Mouse (Mus musculus): ENCODE data around the gene Grip2.

- TF ChIP-seq CTCF (IDR thresholded peaks at IDR 0.05; ENCODE audit: extremely low read depth, insufficient read depth, low read length), result no peak
- no peak for TF ChIP-seq POLR2A (IDR thresholded peaks at IDR 0.05; ENCODE audit: extremely low read depth, insufficient read depth, low read length)
Measured at GRCm38 (mm10) chr6:91808022-91808421, 19.0 kb downstream of the Grip2 start.
